Mouse (Mus musculus) cerebellum, adult 9-10 months (tissue): ENCODE results near the gene Pla2g2f.
A peak's percentile ranks its signal among the peaks of the same experiment; 100 is the strongest.

Source experiments
- DNase-seq: peaks from one replicate; pipeline ENCODE4 v3.0.0; 2022

Pla2g2f gene

DNA sequence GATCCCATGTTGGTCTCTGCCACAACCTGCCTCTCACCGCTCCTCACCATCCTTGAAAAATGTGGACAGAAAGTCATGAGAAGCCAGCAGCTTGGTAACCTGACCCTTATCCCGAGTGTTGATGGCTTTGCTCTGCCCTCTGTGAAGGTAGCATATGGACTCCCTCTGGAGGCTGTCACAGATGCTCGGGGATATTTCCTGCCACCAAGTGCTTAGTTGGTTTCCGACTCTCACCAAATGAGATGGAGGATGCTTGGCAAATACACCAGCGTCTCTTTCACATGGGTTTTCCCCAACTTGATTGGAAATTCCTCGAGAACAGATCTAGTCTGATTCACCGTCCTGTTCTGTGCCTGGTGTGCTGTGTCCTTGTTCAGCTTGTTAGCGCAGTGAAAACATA is 44.8 kb downstream of the Pla2g2f start:
- peak; percentile 61 for DNase-seq

DNA sequence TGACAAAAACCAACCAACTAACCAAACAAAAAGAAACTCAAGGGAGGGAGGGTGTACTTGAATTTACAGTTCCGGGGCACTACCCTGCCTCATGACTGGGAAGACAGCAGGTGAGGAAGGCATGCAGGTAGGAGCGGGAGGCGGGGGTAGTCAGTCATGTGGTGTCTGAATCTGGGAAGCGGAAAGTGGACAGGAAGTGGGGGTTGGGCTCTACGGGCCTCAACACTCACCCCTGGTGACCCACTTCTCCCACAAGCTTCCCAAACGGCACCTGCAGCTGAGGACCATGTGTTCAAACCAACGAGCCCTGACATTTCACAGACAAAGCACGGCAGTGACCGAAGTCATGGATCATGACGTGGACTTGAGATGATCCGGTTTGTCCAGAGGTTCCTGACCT is 45.3 kb downstream of the Pla2g2f start:
- peak; percentile 52 for DNase-seq

DNA sequence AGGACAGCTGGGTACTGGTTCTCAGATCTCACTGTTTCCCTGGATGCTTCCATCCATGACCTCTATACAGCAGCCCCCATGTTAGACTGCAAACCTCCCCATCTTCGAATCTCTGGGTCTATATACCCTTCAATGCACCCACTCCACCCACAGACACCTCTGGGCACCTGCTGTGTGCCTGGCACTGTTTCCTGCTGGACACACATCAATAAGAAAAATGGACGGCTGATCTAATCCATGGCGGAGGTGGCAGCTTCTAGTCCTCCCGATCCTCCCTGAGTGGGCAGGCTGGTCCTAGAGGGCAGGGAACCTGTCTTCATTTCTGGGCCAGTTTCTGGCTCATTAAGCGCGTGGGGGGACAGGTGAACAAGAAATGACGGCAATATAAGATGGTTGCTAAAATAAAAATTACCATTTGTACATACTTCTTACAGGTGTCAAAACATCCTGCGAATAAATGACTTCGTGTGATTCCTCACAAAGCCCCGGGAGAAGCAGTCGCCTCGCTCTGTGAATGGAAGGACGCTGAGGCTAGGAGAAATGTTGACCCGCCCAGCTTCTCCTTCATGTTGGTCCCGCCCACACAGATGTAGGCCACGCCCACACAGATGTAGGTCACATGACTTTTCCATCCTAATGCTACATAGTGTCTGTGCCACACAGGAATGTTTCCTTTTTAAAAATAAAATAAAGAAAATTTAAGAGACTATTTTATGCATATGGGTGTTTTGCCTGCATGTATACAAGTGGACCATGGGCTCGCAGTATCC is 46.2 kb downstream of the Pla2g2f start:
- no peak for DNase-seq

DNA sequence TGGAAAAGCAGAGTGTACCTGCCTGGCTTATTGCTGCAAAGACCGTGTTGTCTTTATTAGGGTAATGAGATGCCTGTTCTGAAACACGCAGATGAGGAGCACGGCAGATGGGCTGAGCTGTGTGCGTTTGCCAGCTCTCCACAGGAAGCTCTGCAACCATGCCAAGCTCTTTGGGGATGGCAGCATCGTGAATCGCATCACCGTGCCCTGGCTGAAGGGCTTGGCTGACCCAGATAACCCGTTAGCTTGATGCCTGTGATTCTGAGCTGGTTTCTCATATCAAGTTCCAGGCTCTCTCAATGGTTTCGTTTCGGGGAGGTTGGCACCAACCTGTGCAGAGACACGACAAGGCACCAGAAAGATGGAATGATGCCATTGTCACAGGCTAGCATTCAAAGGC is 46.8 kb downstream of the Pla2g2f start:
- DNase-seq = peak; percentile 99

DNA sequence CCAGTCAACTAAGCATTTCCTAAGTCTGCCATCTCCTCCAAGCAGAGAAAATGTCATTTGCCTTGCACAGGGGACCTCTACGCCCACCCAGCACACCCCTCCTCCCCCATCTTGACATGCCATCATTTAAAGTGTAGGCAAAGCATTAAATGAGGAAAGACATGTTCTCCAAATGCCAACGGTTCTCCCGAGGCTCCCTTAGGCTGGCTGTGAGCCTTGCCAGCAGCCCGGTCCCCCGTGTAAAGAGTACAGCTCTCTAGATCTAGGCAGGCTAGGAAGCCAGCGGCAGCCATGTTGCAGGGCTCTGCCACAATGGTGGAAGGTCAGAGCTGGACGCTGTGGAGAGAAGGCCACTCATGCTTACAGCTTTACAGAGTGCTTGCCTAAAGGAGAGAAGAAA is 47.5 kb downstream of the Pla2g2f start:
- peak; percentile 69 for DNase-seq

DNA sequence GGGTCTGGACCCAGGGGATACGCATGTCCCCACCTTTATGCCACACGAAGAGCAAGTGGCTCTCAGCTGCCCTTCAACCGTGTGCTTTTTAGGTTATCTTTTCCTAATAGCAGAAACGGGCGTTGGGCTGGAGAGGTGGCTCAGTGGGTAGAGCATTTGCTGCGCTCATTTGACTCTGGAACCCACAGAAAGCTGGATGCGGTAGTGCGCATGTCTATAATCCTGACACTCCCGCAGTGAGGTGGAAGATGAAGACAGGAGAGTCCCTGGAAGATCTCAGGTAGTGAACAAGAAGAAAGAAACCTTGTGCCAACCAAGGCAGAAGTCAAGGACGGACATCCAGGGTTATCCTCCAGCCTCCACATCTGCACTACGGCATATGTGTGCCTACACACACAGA is 48.2 kb downstream of the Pla2g2f start:
- peak; percentile 53 for DNase-seq

DNA sequence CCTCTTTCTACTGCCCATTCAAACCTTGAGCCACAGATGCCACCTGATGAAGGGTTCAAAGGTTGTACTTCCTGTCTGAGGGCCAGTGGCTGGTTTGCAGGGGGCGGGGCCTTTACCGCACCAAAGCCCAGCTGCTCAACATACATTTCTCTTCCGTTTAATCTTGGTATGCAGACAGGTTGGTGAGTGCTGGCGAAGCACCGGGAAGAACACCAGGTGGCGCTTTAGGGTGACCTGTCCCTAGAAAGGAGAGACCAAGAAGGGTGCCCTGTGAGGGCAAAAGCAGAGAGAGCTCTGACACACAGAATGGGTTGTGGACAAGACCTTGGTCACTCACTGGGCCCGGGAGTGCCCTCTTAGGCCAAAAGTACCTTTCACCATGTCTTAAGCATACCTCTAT is 48.8 kb downstream of the Pla2g2f start:
- DNase-seq = peak; percentile 89

DNA sequence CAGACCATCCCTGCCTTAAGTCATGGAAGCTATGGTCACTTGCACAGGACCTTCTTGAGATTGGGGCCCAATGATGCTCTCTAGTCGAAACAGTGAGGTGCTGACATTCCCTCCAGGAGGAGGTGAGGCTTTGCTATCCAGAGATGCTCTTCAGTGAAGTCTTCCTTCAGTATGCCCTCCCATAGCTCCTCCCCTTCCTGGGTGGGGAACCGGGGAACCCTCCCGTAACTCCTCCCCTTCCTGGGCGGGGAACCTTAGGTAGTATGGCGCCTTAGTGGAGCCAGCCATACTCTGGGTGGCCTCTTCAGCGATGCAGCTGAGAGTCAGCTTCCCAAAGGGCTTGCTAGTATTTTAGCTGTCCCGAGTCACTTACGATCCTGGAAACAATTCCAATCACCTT is 50.8 kb downstream of the Pla2g2f start:
- DNase-seq = no peak

DNA sequence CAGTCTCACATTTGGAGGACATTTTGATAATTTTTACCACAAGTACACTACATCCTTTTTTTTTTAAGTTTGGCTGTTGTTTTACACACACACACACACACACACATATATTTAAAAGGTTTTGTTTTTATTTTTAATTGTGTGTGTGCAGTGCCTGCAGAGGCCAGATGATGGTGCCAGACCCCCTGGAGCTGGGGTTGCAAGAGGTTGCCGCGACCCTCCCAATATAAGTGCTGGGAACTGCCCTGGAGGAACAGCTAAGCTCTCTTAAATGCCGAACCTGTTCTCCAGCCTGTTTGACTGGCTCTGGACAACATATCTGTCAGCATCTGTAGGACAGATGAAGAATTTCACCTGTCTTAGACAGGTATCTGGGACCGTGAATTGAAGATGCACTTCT is 53.3 kb downstream of the Pla2g2f start:
- no peak for DNase-seq

DNA sequence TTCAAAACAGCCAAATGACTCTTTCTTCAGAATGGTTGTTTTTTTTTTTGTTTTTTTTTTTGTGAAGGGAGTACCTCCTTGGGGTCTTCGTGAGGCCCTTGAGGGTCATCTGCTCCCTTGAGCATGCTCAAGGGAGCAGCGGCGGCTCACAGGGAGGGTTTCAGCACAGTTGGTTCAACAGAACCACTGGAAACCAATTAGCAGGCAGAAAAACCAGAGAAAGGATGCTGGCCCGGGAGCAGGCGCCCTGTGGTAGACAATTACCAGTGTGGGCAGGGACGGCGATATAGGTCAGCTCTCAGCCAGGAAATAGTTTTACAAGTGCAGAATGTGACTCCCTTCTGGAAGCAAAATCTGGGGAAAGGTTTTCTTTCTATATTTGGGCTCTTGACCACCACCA is 53.8 kb downstream of the Pla2g2f start:
- DNase-seq = no peak

DNA sequence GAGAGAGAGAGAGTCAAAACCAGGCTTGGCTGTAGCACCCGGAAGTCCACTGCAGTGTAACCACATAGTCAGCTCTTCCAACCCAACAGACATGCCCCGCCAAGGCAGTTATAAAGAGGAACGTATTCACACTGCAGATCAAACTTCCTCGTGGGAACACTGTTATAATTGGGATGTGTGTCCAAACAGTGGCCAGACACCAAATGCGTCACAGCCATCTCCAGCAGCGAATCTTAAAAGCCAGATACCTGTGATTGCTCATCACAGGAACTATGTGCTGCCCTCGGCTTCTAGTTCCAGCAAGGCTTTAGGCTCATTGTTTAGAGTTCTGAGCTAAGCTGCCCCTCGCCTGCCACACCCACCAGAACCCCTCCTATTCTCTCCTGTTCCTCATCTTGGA is 54.9 kb downstream of the Pla2g2f start:
- DNase-seq = no peak

DNA sequence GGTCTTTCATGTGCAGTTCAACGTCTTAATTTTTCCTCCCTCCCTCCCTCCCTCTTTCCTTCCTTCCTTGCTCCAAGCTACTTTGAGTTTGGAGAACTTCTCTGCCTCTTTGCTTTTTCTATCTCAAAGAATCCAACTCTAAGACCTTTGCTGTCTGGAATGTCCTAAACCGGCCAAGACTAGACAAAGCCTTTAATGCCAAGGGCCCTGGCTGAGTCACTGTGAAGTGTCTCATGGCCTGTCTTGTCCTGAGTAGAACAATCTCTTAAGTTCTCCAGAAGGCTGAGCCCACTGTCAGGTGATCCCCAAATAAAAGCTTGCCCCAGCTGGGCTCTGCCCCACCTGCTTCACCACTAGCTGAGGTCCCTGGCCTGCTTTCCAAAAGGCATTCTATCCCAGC is 55.4 kb downstream of the Pla2g2f start:
- DNase-seq = no peak

DNA sequence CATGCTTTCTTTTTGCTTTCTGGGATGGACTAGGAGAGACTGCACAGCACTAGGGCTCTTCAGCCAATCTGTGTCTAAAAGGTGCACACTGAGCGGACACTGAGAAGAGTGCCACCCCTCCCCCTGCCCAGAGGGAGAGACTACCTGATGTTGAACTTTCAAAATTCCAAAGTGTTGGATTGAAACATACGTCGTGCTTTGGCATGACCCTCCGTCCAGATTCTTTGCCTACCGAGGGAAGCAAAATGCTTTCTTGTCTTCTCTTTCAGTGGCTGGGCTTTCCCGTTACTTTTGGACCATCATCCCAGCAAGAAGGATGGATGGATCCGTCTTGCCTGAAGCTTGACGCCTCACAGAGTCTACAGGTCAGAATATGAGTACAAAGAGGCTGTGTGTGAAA is 56.3 kb downstream of the Pla2g2f start:
- DNase-seq = no peak
